Mouse (Mus musculus) megakaryocyte progenitor cell, adult 5-6 weeks (primary cell): Measurements from ENCODE around the gene Rimbp2. TPM values are rescaled to one million over a fixed set of nuclear protein-coding genes. Genes with fewer than 3 reads are reported as not detected.
"Not testable (repeated sequence)": the region's sequence is repeated elsewhere in the genome, so short reads cannot be mapped to it uniquely, and the experiment has no call there.

Experiments
- ATAC-seq: replicated peaks from 2 replicates; pipeline ENCODE4 v1.8.0; 2016; ENCODE audit warnings: mild to moderate bottlenecking, moderate TSS enrichment, inconsistent platforms; ENCODE audit not compliant: poor library complexity
- total RNA-seq, 2 experiments: library from RNA; stranded (forward) in 1 of 2; stranded (reverse) in 1 of 2; fragments of 157-497, 149-512 nt in 1 of 2; fragments of 200-1000 nt in 1 of 2; gene quantifications; 2 replicates each; pipeline versions ENCODE4 v1.2.3 to v1.2.4; 2015 to 2017

The Rimbp2 gene
- not detected in 2 replicates for total RNA-seq (2015)
- total RNA-seq (2017): not detected in 2 replicates

DNA sequence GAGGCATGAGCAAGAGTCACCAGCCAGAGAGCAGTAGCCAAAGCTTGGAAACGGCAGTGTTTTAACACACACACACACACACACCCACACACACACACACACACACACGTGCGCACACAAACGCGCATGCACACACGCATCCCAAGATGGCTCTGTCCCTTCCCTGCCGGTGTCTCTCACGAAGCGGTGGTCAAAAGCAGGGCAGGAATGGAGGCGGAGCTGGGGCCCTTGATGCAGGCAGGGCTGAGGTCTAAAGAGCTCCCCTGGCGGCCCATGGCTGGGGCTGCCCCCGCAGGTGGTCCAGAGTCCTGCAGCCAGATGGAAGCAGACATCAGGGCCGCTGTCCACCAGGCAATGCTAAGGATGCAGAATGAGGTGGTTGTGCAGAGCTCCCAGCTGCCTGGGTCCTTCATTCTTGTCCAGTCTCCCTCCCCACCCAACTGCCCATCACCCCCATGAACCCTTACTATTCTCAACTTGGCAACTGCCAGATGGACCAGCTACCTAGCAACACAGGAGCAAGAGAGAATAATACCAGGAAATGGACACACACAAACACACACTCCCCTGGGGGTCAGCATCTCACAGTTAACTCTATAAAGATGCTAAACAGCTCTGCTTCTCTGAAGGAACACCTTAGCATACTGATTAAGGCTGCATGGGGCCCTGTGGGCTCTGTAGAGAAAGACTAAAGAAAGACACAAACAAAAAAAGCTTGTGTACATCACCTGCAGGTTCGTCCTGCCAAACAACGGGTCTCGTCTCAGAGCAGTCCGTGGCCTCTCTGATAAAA, at the start of gene Rimbp2:
TSS of gene Rimbp2 (minus strand) at position 209 of the 793 bp plus-strand sequence.
- no peak for ATAC-seq

GRCm38 (mm10) chr5:129002571-129003011, 49.3 kb upstream of the Rimbp2 start:
- ATAC-seq: peak; percentile 46

- ATAC-seq: peak; percentile 74
Observed at GRCm38 (mm10) chr5:129000706-129001468, 47.6 kb upstream of the Rimbp2 start.

DNA sequence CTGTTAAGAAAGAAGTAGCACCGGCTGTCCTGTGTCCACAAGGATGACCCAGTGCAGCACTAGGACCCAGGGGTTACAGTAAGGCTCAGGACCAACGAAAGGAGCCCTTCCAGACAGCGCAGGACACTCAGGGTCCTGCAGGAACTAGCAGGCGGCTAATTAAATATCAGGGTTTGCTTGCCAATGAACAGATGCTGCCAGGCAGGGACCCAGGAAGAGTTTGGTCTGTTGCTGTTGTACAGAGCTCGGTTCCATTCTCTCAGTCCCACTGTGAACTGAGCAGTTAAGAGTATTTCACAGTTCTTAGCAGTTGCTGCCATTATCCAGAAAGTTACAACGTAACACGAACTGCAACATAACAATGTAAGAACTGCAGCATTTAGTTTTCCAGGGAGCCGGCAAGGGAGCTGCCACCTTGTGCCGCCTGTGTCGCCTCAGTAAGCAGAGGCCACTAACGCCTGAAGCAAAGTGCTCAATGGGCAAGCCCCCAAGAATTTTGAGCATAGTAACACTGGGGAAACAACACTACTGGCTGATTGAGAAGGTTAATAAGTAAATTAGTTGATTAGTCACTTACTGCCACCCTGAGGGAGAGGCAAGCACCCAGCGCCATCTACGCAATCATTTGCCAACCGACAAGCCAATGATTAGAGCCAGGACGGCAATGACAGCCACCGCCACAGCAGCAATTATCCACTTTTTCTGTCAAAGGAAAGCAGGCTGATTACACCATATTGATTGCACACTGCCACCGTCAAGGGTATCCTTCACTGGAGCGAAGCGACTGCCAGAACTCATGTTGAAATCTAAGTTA, 34.1 kb upstream of the Rimbp2 start:
- 0 out of 2 replicates have a peak, but pooled peaks have one; percentile 21 for ATAC-seq

GRCm38 (mm10) chr5:128985946-128986345, 32.7 kb upstream of the Rimbp2 start:
- ATAC-seq: no peak

DNA sequence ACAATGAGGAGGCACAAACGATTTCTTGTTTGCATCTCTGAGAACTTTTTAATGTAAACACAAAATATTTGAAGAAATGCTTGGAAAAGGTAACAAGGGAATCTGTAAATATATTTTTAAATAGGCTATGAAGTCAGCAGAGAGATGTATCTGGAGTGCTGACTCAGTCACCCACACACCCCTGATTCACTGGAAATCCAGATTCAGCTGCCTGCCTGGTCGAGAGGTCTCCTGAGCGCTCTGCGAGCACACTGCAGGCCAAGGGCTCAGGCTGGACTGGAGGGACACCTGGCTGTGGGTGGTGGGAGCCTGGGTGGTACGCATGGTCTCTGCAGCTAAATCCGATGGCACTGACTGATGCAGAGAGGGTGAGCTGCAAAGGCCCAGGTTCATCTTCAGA, 31.2 kb upstream of the Rimbp2 start:
- no peak for ATAC-seq

- peak; percentile 91 for ATAC-seq
Observed at GRCm38 (mm10) chr5:128981607-128982006, 28.3 kb upstream of the Rimbp2 start.

GRCm38 (mm10) chr5:128980857-128981256, 27.6 kb upstream of the Rimbp2 start:
- no peak for ATAC-seq

DNA sequence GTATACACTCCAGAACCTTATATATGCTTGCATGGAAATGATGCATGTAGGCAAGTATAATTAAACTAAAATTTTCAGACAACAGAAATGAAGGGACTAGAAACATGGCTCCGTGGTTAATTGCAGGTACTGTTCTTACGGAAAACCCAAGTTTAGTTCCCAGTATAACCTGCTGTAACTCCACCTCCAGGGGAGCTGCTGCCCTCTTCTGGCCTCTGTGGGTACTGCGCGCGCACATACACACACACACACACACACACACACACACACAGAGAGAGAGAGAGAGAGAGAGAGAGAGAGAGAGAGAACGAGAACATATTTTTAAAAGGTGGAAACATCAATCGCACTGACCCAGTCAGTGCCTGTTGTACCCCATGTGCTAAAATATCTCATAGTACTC, 25.7 kb upstream of the Rimbp2 start:
- ATAC-seq: no peak

DNA sequence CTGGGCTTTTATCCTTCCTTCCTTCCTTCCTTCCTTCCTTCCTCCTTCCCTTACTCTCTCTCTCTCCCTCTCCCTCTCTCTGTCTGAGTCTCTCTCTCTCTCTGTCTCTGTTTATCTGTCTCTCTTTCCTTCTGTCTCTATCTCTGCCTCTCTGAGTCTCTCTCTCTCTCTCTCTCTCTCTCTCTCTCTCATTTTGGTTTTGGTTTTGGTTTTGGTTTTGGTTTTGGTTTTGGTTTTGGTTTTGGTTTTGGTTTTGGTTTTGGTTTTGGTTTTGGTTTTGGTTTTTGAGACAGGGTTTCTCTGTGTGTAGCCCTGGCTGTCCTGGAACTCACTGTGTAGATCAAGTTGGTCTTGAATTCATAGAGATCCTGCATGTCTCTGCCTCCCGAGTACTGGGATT, 24.2 kb upstream of the Rimbp2 start:
- ATAC-seq: not testable (repeated sequence)

DNA sequence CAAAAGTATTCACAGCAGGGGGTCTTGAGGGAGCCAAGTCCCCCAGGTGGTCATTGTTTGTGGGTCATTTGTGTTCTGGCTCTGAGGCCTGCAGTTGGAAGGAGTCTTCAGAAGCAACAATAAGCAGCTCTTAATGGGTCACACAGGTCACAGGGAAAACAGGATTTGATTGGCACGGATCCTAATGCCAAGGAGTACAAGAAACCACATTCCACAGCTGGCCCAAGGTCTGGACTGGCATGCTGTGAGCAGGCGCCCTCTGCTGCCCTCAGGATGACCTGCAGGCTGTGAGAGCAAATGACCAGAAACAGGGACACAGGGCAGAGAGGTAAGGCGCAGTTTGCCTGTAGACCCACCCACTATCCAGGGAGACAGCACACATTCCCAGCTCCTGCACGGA, 23.0 kb upstream of the Rimbp2 start:
- ATAC-seq: peak; percentile 82

- ATAC-seq: peak; percentile 88
Observed at GRCm38 (mm10) chr5:128971298-128971697, 18.0 kb upstream of the Rimbp2 start.

GRCm38 (mm10) chr5:128970878-128971277, 17.6 kb upstream of the Rimbp2 start:
- 0 out of 2 replicates have a peak, but pooled peaks have one; percentile 12 for ATAC-seq

DNA sequence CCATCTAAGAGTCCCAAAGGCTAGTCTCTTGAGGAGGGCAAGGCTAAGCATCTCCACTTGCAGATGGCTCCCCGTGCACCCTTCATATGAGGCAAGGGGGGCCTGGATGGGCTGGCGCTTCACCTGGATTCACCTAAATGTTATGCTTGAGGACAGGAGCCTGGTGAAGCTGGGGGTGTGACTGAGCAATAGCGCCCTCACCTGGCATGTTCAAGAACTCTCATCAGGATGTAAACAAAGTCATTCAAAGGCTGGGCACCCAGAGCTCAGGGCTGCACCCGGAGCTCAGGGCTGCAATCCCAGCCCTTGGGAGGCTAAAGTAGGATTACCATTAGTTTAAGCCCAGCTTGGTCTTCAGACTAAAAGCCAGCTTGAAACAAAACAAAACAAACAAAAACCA, 11.1 kb upstream of the Rimbp2 start:
- ATAC-seq: no peak

DNA sequence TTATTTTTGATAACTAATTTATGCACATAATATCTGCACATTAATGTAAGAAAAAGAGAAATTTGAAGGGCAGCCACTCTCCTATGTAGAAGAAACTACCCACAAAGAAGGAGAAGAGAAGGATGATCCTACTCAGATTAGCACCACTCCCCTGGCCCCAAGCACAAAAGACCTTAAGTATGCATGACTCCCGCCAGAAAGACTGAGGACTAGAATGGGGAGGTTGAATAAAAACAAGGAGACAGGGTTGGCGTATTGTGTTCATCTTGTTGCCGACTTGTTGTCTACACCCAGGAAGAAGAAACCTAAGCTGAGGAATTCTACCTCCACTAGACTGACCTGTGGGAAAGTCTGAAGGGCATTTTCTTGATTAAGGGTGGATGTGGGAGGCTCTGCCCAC, 5.6 kb upstream of the Rimbp2 start:
- ATAC-seq: no peak

GRCm38 (mm10) chr5:128954371-128954770, 1.1 kb upstream of the Rimbp2 start:
- not testable (repeated sequence) for ATAC-seq

DNA sequence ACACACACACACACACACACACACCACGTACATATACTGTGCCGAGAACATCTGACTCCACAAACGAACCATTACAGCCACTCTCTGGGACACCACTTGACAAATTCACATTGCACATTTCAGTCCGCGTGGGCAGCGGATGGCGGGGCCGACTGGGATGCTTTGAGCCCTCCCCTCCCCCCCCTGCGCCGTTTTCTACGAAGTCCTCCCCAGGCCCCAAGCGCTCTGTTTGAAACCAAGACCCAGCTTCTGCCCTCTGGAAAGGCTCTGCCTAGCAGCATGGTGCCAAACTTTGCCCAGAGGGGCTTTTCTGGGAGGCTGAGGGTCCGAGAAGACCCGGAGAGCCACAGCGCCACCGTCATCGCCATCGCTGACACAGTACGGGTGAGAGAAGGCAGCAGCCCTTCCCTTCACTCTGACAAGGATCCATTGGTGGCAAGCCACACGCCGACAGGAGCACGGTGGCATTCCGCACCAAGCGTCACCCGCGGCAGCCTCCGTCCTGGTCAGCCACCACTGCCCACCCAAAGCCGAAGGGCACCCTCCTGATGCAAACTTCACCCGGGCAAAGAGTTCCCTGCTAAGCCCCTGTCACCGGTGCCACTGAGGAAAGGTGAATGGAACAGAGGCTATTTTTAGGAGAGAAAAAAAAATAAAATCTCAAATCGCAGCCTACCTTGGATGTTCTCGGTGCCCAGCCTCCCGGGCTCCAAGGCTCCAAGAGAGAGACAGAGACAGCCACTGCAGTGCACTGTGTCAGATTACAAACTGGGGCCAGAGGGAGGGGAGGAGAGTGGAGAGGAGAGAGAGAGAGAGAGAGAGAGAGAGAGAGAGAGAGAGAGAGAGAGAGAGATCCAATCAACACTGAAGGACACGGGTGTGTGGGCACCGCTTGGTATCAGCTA, 743 bp downstream of the Rimbp2 start:
- ATAC-seq: no peak

DNA sequence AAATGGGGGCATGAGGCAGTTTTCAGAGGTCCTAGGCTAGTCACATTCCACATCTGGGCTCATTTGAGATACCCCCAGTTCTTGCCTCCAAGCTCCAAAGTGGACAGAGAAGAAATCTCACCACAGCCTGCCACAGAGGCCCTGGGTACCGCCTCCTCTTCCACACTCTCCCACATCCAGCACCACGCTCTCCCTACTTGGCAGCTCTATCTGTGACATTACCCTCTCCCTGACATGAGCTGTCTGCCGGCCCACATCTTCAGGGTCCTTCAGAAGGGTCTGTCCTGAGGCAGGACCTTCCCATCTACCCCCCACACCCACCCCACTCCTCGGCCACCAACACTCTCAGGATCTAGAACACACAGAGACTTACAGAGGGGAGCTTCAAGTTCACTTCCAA, 1.8 kb downstream of the Rimbp2 start:
- ATAC-seq: no peak

DNA sequence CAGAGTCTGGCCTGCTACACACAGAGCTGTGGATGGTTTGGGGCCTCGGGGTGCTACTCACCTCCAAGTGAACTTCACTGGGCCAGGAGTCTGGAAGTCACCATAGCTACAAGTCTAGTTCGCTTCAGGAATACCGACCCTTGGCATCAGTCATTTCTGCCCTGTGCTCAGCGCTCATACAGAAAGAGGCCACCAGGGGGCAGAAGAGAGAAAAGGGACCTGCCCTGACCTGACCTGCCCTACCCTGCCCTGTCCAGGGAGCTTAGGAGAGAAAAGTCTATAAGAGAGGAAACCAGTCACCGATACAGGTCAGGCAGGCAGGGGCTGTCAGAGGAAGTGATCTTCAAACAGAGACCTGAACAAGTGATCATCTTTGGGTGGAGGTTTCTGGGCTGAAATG, 6.2 kb downstream of the Rimbp2 start:
- peak; percentile 77 for ATAC-seq

GRCm38 (mm10) chr5:128940436-128940835, 12.8 kb downstream of the Rimbp2 start:
- no peak for ATAC-seq
